Mouse (Mus musculus): ENCODE results near the gene Lsr. TPM values are rescaled to one million over a fixed set of nuclear protein-coding genes. Genes with fewer than 3 reads are reported as not detected.

The Lsr gene
- not detected in 2 replicates for polyA plus RNA-seq (2012; ENCODE audit: insufficient read depth, insufficient read length, low replicate concordance, missing spikeins)

DNA sequence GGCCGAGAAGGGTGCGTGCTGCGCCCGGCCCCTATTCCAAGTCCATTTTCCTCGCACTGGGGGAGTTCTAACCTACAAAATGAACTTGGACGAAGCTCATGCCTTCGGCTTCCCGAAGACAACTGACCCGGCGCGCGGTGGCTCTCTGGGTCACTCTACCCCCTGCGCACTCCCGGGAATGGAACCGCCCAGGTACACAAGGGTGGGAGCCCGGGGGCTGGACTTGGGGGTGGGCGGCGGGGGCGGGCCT, at the start of gene Lsr:
Gene Lsr (minus strand): TSS at position 214 of the 250 bp plus-strand sequence.
- peaks cover 4% of the 10 kb centered on the region for H3K4me1 ChIP-seq (ENCODE audit: control insufficient read depth, insufficient read depth, low read length)
- no peak within 1 kb of the TSS for H3K27ac ChIP-seq (ENCODE audit: insufficient read depth, low read depth, low read length)
- peak within 1 kb of the TSS; percentile 30 for H3K4me3 ChIP-seq (ENCODE audit: insufficient read depth, low read depth, low read length)
- WGBS = 3% methylated on average over 19 of the region's 19 CpGs
- TF ChIP-seq CTCF (IDR thresholded peaks at IDR 0.05; ENCODE audit: insufficient read depth, low read depth, low read length) (no peak), POLR2A (IDR thresholded peaks at IDR 0.05; ENCODE audit: insufficient read depth, low read depth, low read length) (no peak)

DNA sequence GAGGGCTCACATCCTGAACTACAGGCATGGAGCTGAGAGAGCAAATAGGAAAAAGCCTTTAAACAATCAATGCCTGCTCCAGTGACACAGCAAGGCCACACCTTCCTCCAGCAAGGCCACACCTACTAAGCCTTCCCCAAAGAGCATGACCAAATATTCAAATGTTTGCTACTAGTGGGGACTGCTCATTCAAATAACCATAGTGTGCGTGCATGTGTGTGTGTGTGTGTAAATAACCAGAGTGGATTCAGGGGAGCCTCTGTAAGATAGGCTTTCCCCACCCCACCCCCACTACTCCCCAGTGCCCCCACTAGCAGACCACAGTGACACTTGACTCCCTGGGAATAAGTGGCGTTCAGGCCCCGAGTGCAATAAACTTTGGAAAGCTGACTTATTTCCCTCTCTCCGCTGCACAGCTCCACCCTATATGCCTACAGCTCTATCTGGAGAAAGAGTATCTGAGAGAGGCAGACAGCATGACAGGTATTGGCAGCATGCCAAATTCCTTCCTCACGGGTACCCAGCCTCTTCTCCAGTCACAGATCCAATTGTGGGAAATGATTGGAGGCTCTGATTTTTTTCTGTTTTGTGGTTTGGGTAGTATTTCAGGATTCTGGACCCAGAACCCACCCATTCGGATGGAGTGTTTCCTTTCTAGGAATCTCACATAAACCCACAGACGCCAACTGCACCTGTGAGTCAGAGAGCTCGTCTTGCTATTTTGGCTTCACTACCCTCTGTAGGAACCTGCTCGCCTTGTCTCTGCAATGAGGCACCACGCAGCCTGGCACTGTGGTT, 44.0 kb upstream of the Lsr start:
- no peak overlapping the region for H3K27ac ChIP-seq (ENCODE audit: insufficient read depth, low read depth, low read length)
- 37% methylated on average over 10 of the region's 10 CpGs for WGBS
- no peak for TF ChIP-seq CTCF (IDR thresholded peaks at IDR 0.05; ENCODE audit: insufficient read depth, low read depth, low read length)
- H3K4me3 ChIP-seq (ENCODE audit: insufficient read depth, low read depth, low read length) = no peak overlapping the region
- peaks cover 3% of the 10 kb centered on the region; the same call in 1 of the 2 replicates for H3K4me1 ChIP-seq (ENCODE audit: control insufficient read depth, insufficient read depth, low read length)

DNA sequence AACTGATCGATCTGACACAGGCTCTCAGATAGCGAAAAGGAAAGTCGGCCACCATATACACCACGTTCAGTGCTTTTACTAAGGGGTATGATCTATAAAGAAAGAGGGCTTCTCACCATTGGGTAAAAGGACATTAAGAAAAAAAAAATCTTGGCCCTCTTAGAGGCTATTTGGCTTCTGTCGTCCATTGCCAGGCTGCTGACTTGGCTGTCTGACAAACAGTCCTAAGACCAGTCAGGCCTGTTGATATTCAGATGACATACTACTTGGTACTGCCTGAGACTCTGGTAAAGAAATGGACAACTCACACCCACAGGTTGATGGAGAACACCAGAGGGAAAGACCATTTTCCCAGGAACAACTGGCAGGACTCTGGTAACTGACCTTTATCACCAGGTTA, 39.7 kb upstream of the Lsr start:
- WGBS = 78% methylated on average over 5 of the region's 5 CpGs
- no peak for TF ChIP-seq POLR2A (IDR thresholded peaks at IDR 0.05; ENCODE audit: insufficient read depth, low read depth, low read length)
- no peak for TF ChIP-seq CTCF (IDR thresholded peaks at IDR 0.05; ENCODE audit: insufficient read depth, low read depth, low read length)
- Histone ChIP-seq H3K4me3 (ENCODE audit: insufficient read depth, low read depth, low read length) (no peak overlapping the region), H3K27ac (ENCODE audit: insufficient read depth, low read depth, low read length) (no peak overlapping the region), H3K4me1 (ENCODE audit: control insufficient read depth, insufficient read depth, low read length) (peaks cover 3% of the 10 kb centered on the region; the same call in 1 of the 2 replicates)

DNA sequence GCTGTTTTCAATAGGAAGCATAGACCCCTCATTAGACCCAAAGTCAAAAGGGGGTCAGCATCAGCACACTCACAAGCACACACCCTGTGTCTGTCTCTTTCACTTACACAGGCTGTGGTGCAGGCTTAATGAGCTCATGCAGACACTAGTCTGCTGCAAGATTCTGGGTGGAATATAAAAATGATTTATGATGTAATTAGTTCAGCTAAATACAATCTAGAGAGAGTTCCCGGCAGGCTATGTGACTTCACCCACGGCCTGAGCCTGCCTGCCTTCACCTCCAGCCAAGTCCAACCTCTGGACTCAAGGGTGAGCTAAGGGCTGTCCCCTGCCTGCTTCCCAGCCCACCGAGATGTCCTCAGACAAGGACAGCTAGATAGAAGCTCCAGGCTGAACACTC, 35.6 kb upstream of the Lsr start:
- TF ChIP-seq CTCF (IDR thresholded peaks at IDR 0.05; ENCODE audit: insufficient read depth, low read depth, low read length) = no peak
- no peak for TF ChIP-seq POLR2A (IDR thresholded peaks at IDR 0.05; ENCODE audit: insufficient read depth, low read depth, low read length)
- 81% methylated on average over 3 of the region's 3 CpGs for WGBS

DNA sequence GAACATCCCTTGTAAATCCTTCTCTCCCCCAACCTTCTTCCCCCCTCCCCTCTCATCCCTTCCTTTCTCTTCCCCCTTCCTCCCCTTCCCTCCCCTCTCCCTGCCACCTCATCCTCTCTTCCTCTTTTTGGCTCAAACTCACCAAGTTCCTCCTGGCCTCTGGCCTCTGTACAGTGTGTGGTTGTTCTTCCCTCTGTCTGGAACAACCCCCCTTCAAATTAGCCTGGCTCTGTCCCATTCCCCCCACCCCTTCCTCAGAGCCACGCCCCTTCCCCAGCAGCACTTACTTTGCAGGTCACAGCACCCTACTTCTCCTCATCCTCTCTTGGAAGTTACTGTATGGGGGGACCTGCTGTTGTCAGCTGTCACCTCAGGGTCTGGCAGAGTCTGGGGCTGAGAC, 34.9 kb upstream of the Lsr start:
- WGBS = 57% methylated on average over 1 of the region's 1 CpGs
- H3K4me3 ChIP-seq (ENCODE audit: insufficient read depth, low read depth, low read length) = no peak overlapping the region
- H3K4me1 ChIP-seq (ENCODE audit: control insufficient read depth, insufficient read depth, low read length) = no peaks in the 10 kb centered on the region
- H3K27ac ChIP-seq (ENCODE audit: insufficient read depth, low read depth, low read length) = no peak overlapping the region
- TF ChIP-seq POLR2A (IDR thresholded peaks at IDR 0.05; ENCODE audit: insufficient read depth, low read depth, low read length) = no peak

More for the DNA sequence above, 35.6 kb upstream of the Lsr start:
- Histone ChIP-seq H3K4me3 (ENCODE audit: insufficient read depth, low read depth, low read length) (no peak overlapping the region), H3K4me1 (ENCODE audit: control insufficient read depth, insufficient read depth, low read length) (no peaks in the 10 kb centered on the region), H3K27ac (ENCODE audit: insufficient read depth, low read depth, low read length) (no peak overlapping the region)

DNA sequence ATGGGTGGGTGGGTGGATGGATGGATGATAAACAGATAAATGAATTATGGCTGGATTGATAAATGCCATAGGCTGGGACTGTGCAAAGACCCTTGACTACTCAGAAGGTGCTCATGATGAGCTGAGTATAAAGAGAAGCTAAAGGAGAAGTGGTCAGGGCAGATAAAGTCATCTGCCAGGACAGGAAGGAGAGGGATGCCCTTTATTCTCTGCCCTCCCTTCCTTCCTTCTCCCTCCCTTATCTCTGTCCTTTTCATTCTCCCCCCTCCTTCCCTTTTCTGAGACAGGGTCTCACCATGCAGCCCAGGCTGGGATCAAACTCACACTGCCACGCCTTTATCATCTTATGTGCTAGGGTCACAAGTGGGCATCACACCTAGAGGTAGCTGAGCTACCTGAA, 34.5 kb upstream of the Lsr start:
- Histone ChIP-seq H3K4me3 (ENCODE audit: insufficient read depth, low read depth, low read length) (no peak overlapping the region), H3K4me1 (ENCODE audit: control insufficient read depth, insufficient read depth, low read length) (no peaks in the 10 kb centered on the region), H3K27ac (ENCODE audit: insufficient read depth, low read depth, low read length) (no peak overlapping the region)
- no peak for TF ChIP-seq CTCF (IDR thresholded peaks at IDR 0.05; ENCODE audit: insufficient read depth, low read depth, low read length)
- no peak for TF ChIP-seq POLR2A (IDR thresholded peaks at IDR 0.05; ENCODE audit: insufficient read depth, low read depth, low read length)
- 93% methylated on average over 1 of the region's 1 CpGs for WGBS

DNA sequence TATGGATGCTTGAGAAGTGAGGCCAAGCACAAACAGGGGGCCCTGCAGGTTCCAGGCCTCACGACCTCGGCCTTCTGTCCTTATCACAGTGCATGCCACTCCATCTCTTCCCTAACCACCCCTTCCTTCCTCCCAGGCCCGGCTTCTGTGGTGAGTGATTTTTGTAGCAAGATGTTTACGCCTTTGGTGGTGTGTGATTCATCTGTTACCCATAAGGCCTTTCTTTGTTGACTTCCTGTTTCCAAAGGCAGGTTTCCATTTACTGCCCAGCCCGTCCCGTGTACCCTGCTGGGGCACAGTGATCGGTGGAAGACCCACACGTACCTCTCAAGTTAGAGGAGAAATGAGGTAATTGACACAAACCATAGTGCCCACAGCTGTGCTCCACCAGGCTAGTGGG, 29.4 kb upstream of the Lsr start:
- no peak overlapping the region for H3K27ac ChIP-seq (ENCODE audit: insufficient read depth, low read depth, low read length)

DNA sequence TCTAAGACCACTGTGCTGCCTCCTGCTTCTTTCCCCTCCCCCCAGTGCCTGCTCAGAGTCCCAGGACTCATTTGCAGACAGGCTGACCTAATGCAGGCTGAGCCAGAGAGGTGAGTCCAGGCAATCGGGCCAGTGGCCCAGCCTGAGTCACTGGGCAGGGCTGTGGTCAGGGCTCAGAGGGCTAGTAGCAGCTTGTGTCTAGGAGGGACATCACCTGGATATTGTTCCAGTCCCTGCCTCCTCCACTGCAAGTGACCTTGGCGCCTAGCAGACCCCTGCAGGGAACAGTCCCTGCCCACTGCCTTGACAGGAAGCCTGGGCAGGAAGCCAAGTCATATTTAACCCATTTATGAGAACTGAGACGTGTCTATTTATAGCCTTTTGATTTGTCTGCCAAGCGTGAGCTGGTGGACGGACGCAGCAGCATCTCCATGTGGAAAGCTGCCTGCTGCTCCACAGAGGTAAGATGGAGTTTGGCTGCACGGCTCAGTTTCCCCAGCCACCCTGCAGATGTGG, 27.3 kb upstream of the Lsr start:
- H3K4me1 ChIP-seq (ENCODE audit: control insufficient read depth, insufficient read depth, low read length) = no peaks in the 10 kb centered on the region; the same call in 1 of the 2 replicates
- WGBS = 36% methylated on average over 7 of the region's 7 CpGs
- TF ChIP-seq POLR2A (IDR thresholded peaks at IDR 0.05; ENCODE audit: insufficient read depth, low read depth, low read length) (no peak), CTCF (IDR thresholded peaks at IDR 0.05; ENCODE audit: insufficient read depth, low read depth, low read length) (no peak)
- no peak overlapping the region for H3K27ac ChIP-seq (ENCODE audit: insufficient read depth, low read depth, low read length)
- no peak overlapping the region for H3K4me3 ChIP-seq (ENCODE audit: insufficient read depth, low read depth, low read length)

More for the DNA sequence above, 29.4 kb upstream of the Lsr start:
- WGBS = 86% methylated on average over 8 of the region's 8 CpGs
- Histone ChIP-seq H3K4me3 (ENCODE audit: insufficient read depth, low read depth, low read length) (no peak overlapping the region), H3K4me1 (ENCODE audit: control insufficient read depth, insufficient read depth, low read length) (no peaks in the 10 kb centered on the region; the same call in 1 of the 2 replicates)
- TF ChIP-seq CTCF (IDR thresholded peaks at IDR 0.05; ENCODE audit: insufficient read depth, low read depth, low read length) (no peak), POLR2A (IDR thresholded peaks at IDR 0.05; ENCODE audit: insufficient read depth, low read depth, low read length) (no peak)

DNA sequence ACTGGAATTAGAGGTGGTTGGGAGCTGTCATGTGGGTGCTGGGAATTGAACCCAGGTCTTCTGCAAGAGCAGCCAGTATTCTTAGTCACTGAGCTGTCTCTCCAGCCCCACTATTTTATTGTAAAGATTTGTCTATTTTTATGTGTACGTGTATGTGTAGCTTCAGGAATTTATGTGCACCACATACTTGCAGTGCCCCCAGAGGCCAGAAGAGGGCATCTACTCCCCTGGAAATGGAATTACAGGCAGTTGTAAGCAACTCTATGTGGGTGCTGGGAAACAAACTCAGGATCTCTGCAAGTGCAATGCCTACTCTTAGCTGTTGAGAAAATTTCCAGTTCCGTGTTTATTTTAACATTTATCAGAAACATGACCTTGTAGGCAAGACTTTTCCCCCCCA, 23.2 kb upstream of the Lsr start:
- 92% methylated on average over 2 of the region's 2 CpGs for WGBS
- H3K27ac ChIP-seq (ENCODE audit: insufficient read depth, low read depth, low read length) = no peak overlapping the region
- no peaks in the 10 kb centered on the region; the same call in 1 of the 2 replicates for H3K4me1 ChIP-seq (ENCODE audit: control insufficient read depth, insufficient read depth, low read length)
- TF ChIP-seq POLR2A (IDR thresholded peaks at IDR 0.05; ENCODE audit: insufficient read depth, low read depth, low read length) (no peak), CTCF (IDR thresholded peaks at IDR 0.05; ENCODE audit: insufficient read depth, low read depth, low read length) (no peak)
- H3K4me3 ChIP-seq (ENCODE audit: insufficient read depth, low read depth, low read length) = no peak overlapping the region

All from olfactory bulb, adult 2 months (tissue).